Mouse (Mus musculus) liver, embryonic 15.5 days (tissue): ENCODE data around the gene H2al1c. TPM values are rescaled to one million over a fixed set of nuclear protein-coding genes. Genes with fewer than 3 reads are reported as not detected.
"Not testable (repeated sequence)": the region's sequence is repeated elsewhere in the genome, so short reads cannot be mapped to it uniquely, and the experiment has no call there.

Experiments used
- ATAC-seq: fragments of 200-750 bp; cut with Nextera tagmentation; 2 replicates; pipeline ENCODE4 v1.8.0; 2017; ENCODE audit warnings: moderate number of reproducible peaks, mild to moderate bottlenecking, moderate library complexity; ENCODE audit not compliant: insufficient read depth
- H3K27ac ChIP-seq: fragments of 300-500 bp; sonication (generic); replicated peaks from 2 replicates; pipeline ENCODE4 v1.5.1; 2015; ENCODE audit warnings: mild to moderate bottlenecking, inconsistent platforms
- H3K27me3 ChIP-seq: fragments of 300-500 bp; sonication (generic); 2 replicates; pipeline ENCODE4 v1.6.1; 2015; ENCODE audit warnings: mild to moderate bottlenecking, inconsistent platforms
- H3K36me3 ChIP-seq: fragments of 300-500 bp; sonication (generic); replicated peaks from 2 replicates; pipeline ENCODE4 v1.6.1; 2015; ENCODE audit warnings: moderate library complexity, mild to moderate bottlenecking, inconsistent platforms
- H3K4me1 ChIP-seq: fragments of 300-500 bp; sonication (generic); replicated peaks from 2 replicates; pipeline ENCODE4 v1.6.1; 2015; ENCODE audit warnings: inconsistent platforms
- H3K4me2 ChIP-seq: fragments of 300-500 bp; sonication (generic); 2 replicates; pipeline ENCODE4 v1.6.1; 2015; ENCODE audit warnings: moderate library complexity, mild to moderate bottlenecking, inconsistent platforms
- H3K4me3 ChIP-seq: fragments of 300-500 bp; sonication (generic); replicated peaks from 2 replicates; pipeline ENCODE4 v1.5.1; 2015; ENCODE audit warnings: mild to moderate bottlenecking, inconsistent platforms
- H3K9ac ChIP-seq: fragments of 300-500 bp; sonication (generic); 2 replicates; pipeline ENCODE4 v1.6.1; 2015; ENCODE audit warnings: moderate library complexity, mild to moderate bottlenecking, inconsistent platforms
- H3K9me3 ChIP-seq: fragments of 300-500 bp; sonication (generic); replicated peaks from 2 replicates; pipeline ENCODE4 v1.6.1; 2016; ENCODE audit warnings: inconsistent platforms
- WGBS: fragments of 180-500 bp; shearing (Covaris S2); methylation state at CpG from one replicate; pipeline ENCODE4 v1.1.7; 2015; ENCODE audit warnings: mixed read lengths; ENCODE audit not compliant: insufficient replicate concordance; 5-methylcytosine and 5-hydroxymethylcytosine counted together
- polyA plus RNA-seq: library from polyadenylated mRNA; unstranded; fragments of >200 nt; fragmentation: Nextera tagmentation; extraction: Ambion mirVana; gene quantifications from 2 replicates; pipeline ENCODE4 v1.2.1, GENCODE M21; 2015

Gene H2al1c
- polyA plus RNA-seq, 1 experiment from 2014 or later, result not detected

- H3K4me1 ChIP-seq, ATAC-seq, H3K27ac ChIP-seq, H3K27me3 ChIP-seq, H3K4me3 ChIP-seq, H3K4me2 ChIP-seq, H3K9me3 ChIP-seq, H3K36me3 ChIP-seq, H3K9ac ChIP-seq: not testable (repeated sequence)
- WGBS, result no CpG with 5 or more reads among the region's 3 CpGs
Observed at GRCm38 (mm10) chrX:11311634-11312033, 6.2 kb downstream of the H2al1c start, which contains the start of gene H2al1e. H2al1e (plus strand) TSS chrX:11311934.

GRCm38 (mm10) chrX:11314858-11315257 is 9.4 kb downstream of the H2al1c start, which contains the start of gene H2al1f:
H2al1f (plus strand) TSS chrX:11315158.
- not testable (repeated sequence) for H3K27me3 ChIP-seq, H3K9me3 ChIP-seq, ATAC-seq, H3K4me1 ChIP-seq, H3K4me2 ChIP-seq, H3K9ac ChIP-seq, H3K4me3 ChIP-seq, H3K27ac ChIP-seq, H3K36me3 ChIP-seq
- no CpG with 5 or more reads among the region's 6 CpGs for WGBS

DNA sequence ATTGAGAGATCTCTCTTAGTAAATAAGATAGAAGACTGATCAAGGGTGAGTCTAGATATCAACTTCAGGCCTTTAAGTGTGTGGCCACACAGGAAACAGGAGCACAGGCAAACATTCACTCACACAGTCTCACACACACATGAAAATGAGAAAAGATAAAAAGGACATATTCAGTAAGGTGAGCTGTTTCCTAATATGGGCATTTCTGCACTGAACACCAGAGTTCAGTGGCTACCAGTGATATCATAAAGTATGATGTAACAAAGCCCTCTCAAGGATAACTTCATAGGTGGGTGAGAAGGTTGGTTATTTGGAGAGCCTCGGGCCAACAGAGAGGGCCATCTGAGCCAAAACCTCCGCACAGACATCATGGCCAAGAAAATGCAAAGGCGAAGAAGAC is 12.5 kb downstream of the H2al1c start, which contains the start of gene H2al1g:
H2al1g (plus strand) TSS at position 301 of the 400 bp plus-strand sequence.
- not testable (repeated sequence) for H3K27me3 ChIP-seq, H3K4me1 ChIP-seq, H3K9me3 ChIP-seq, ATAC-seq, H3K4me3 ChIP-seq, H3K4me2 ChIP-seq, H3K27ac ChIP-seq, H3K36me3 ChIP-seq, H3K9ac ChIP-seq
- WGBS, result no CpG with 5 or more reads among the region's 3 CpGs

- H3K9ac ChIP-seq, H3K9me3 ChIP-seq, H3K4me3 ChIP-seq, H3K4me1 ChIP-seq, ATAC-seq, H3K27ac ChIP-seq, H3K36me3 ChIP-seq, H3K27me3 ChIP-seq, H3K4me2 ChIP-seq: not testable (repeated sequence)
- no CpG with 5 or more reads among the region's 6 CpGs for WGBS
Observed at GRCm38 (mm10) chrX:11321192-11321591, 15.7 kb downstream of the H2al1c start, which contains the start of gene H2al1h. H2al1h (plus strand) TSS chrX:11321492.

DNA sequence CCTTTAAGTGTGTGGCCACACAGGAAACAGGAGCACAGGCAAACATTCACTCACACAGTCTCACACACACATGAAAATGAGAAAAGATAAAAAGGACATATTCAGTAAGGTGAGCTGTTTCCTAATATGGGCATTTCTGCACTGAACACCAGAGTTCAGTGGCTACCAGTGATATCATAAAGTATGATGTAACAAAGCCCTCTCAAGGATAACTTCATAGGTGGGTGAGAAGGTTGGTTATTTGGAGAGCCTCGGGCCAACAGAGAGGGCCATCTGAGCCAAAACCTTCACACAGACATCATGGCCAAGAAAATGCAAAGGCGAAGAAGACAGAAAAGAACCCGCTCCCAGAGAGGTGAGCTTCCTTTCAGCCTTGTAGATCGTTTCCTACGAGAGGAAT is 18.9 kb downstream of the H2al1c start, which contains the start of gene H2al1i:
H2al1i (plus strand) TSS at position 301 of the 400 bp plus-strand sequence.
- H3K4me1 ChIP-seq, H3K4me2 ChIP-seq, H3K36me3 ChIP-seq, H3K9me3 ChIP-seq, H3K27ac ChIP-seq, H3K4me3 ChIP-seq, ATAC-seq, H3K9ac ChIP-seq, H3K27me3 ChIP-seq: not testable (repeated sequence)
- WGBS, result 65% methylated on average over 2 of the region's 5 CpGs

DNA sequence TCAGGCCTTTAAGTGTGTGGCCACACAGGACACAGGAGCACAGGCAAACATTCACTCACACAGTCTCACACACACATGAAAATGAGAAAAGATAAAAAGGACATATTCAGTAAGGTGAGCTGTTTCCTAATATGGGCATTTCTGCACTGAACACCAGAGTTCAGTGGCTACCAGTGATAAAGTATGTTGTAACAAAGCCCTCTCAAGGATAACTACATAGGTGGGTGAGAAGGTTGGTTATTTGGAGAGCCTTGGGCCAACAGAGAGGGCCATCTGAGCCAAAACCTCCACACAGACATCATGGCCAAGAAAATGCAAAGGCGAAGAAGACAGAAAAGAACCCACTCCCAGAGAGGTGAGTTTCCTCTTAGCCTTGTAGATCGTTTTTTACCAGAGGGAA is 22.1 kb downstream of the H2al1c start, which contains the start of gene H2al1j:
H2al1j (plus strand) TSS at position 301 of the 400 bp plus-strand sequence.
- H3K9me3 ChIP-seq, ATAC-seq, H3K27ac ChIP-seq, H3K4me3 ChIP-seq, H3K4me2 ChIP-seq, H3K27me3 ChIP-seq, H3K4me1 ChIP-seq, H3K36me3 ChIP-seq, H3K9ac ChIP-seq: not testable (repeated sequence)
- 47% methylated on average over 2 of the region's 2 CpGs for WGBS

- H3K4me3 ChIP-seq, result no peak overlapping the region
- ATAC-seq, result no peak
- 66% methylated on average over 9 of the region's 9 CpGs for WGBS
Observed at GRCm38 (mm10) chrX:11345762-11346161, 40.3 kb downstream of the H2al1c start.

GRCm38 (mm10) chrX:11346756-11347155 is 41.3 kb downstream of the H2al1c start:
- Histone ChIP-seq H3K4me1 (no peaks in the 10 kb centered on the region), H3K4me2 (no peak overlapping the region), H3K27me3 (no peaks in the 10 kb centered on the region), H3K36me3 (no peaks in the 10 kb centered on the region), H3K9me3 (no peaks in the 10 kb centered on the region), H3K4me3 (no peak overlapping the region), H3K27ac (no peak overlapping the region), H3K9ac (no peak overlapping the region)
- no peak for ATAC-seq
- 72% methylated on average over 3 of the region's 3 CpGs for WGBS

More at GRCm38 (mm10) chrX:11345762-11346161, 40.3 kb downstream of the H2al1c start:
- H3K9ac ChIP-seq, result no peak overlapping the region
- no peak overlapping the region for H3K4me2 ChIP-seq
- H3K27ac ChIP-seq, result no peak overlapping the region
- no peaks in the 10 kb centered on the region for H3K4me1 ChIP-seq
- H3K9me3 ChIP-seq, result no peaks in the 10 kb centered on the region
- H3K36me3 ChIP-seq, result no peaks in the 10 kb centered on the region
- H3K27me3 ChIP-seq, result no peaks in the 10 kb centered on the region

Other genes with a start within 250 kb of the H2al1c start
- gene H2al1a, start 6.4 kb upstream of the H2al1c start, polyA plus RNA-seq, result not detected in 2 replicates
- not detected in 2 replicates for gene H2al1b, start 3.2 kb upstream of the H2al1c start, polyA plus RNA-seq
- not detected in 2 replicates for gene H2al1d, start 3.2 kb downstream of the H2al1c start, polyA plus RNA-seq
- not detected in 2 replicates for gene H2al1e, start 6.3 kb downstream of the H2al1c start, polyA plus RNA-seq
- not detected in 2 replicates for gene H2al1f, start 9.5 kb downstream of the H2al1c start, polyA plus RNA-seq
- not detected in 2 replicates for gene H2al1g, start 12.6 kb downstream of the H2al1c start, polyA plus RNA-seq
- gene H2al1h, start 15.8 kb downstream of the H2al1c start, polyA plus RNA-seq, result not detected in 2 replicates
- not detected in 2 replicates for gene H2al1i, start 19.0 kb downstream of the H2al1c start, polyA plus RNA-seq
- not detected in 2 replicates for gene H2al1j, start 22.2 kb downstream of the H2al1c start, polyA plus RNA-seq